Mouse (Mus musculus): ENCODE results near the gene Pigc.
A peak's percentile ranks its signal among the peaks of the same experiment; 100 is the strongest.

The Pigc gene

DNA sequence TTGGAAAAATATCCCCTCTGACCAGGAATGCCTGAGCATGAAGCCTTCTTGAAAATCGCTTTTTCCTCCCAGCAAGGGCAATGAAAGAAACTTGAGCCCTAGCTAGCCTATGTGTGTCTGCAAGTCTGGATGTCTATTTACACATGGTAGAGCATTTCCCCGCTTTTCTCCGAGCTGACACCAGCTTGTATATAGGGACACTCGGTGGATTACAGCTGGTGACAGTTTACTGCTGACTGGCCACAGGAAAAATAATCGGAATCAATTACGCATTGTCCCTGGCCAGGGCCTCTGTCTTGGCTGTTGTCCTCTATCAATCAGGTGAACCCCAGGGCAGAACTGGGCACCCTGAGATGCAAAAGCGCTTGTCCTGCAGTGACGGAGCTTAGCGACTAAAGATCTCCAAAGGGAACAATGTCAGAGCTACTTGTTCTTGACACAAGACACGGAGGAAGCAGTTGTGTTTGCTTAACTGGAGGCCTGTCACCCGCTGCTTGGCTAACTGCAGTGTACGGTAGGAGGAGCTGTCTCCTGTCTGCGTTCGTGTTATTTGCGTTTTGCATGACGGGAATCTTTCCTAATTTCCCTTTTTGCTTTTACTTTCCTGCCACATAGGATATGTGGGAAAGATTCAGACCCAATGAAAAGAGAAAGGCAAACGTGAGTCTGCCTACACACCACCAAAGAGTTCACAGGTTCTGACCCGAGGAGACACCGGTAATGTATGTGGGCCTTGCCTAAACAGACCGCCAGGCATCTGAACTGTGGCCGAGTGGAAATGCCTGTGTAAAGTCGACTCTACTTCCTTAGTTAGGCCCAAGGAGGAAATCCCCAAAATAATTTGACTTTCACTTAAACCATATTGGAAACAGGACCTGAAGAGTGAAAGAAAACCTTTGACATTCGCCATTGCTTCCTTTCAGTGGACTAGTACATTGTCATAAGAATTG, 36.1 kb downstream of the Pigc start:
- DNase-seq (ENCODE audit: inconsistent age in 2 of 2, low spot score in 1 of 2) = peak; percentile 40 to 78

DNA sequence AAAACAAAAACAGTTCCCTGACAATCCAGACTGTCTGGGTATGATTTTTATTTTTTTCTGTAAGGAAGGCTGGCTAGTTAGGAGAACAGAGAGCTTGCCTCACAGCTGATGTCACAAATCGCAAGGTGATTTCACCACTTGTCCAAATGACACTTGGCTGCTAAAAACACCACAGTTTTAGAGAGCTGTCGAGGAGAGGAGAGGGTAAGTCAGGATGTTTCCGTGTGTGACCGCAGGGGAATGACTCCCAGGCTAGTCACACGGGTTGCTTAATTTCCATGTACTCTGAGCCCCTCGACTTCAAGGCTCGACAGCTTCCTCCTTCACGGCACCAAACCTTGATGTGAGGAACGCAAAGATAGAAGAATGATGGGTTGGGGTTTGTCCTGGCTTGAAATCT, 37.1 kb downstream of the Pigc start:
- no peak for DNase-seq (ENCODE audit: inconsistent age in 2 of 2, low spot score in 1 of 2)

GRCm38 (mm10) chr1:162008208-162008607, 39.2 kb downstream of the Pigc start:
- no peak for DNase-seq (ENCODE audit: inconsistent age in 2 of 2, low spot score in 1 of 2)

- no peak for DNase-seq (ENCODE audit: inconsistent age in 2 of 2, low spot score in 1 of 2)
These were observed 39.7 kb downstream of the Pigc start for GRCm38 (mm10) chr1:162008631-162009067.

DNA sequence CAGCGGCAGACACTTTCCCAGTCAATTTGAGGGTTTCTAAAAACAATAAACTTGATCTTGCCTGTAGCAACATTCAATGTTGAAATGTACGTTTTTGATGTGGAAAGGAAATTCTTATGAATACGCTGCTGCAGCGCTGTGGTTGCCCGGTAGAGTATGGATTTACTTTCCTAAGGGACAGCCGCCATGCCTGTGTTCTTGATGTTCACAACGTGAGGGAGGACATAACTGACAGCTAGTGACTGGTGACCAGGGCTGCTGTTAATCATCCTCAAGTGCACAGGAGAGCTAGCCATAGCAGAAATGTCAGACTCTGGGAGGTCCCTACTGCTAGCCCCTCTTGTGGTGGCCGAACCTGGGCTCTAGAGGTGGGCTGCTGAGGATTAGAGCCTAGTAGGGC, 40.1 kb downstream of the Pigc start:
- DNase-seq (ENCODE audit: inconsistent age in 2 of 2, low spot score in 1 of 2) = no peak

DNA sequence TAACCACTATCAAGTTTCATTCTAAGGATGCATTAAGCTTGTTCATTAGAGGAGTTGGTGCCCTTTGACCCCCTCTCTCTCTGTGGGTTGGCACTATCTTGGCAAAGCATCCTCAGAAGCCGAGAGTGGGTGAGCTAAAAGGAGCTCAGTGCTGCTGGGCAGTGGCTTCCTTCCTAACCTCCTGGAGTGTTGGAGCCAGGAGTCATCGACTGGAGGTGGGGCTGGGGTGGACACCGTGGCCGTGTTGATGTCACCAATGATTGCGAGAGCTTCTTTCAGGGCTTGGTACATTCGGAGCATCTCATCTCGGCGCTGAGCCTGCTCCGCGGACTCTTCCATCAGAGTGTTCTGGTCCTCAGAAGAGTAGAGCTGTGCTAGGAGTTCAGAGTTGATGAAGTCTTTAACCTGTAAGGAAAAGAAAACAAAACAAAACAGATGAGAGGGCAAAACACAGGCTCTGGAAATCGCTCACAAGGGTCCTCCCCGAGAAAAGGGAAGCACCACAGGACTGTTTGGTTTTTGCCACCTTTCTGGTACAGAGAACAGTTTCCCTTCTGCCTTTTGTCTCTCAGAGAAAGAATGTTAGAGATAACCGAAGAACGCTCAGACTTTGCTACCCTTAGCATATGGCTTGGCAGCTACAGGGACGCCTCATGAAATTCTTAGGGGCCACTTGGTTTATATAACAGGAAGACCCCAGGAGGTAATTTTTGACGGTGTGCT, 42.7 kb downstream of the Pigc start:
- DNase-seq (ENCODE audit: inconsistent age in 2 of 2, low spot score in 1 of 2) = no peak

- DNase-seq (ENCODE audit: inconsistent age in 2 of 2, low spot score in 1 of 2) = no peak
These were observed 44.6 kb downstream of the Pigc start for GRCm38 (mm10) chr1:162013561-162013960.

DNA sequence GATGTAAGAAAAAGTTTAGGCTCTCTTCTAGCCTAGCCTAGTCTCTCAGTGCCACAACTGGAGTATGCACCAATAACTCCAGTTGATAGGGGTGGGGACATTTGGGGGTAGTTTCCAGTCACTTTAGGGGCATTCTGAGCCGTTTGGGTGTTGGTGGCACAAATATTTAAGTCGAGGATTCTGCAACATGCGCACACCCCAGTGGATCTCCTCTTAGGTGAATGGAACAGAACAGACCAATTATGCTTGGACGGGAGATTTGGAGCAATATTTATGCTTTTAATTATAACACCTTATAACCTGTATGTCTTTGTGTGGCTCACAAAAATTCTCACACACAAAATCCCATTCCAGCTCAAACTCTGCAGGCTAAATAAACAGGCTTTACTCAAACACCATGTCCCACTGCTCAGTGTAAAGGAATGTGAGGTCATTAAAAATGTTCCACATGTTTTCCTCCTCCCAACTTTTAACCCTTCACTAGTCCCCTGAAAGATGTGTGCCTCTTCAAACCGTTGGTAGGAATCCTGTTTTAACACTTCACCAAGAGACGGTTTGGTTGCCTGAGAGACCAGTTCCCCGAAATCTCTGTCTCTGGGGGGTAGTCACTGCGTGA, 46.4 kb downstream of the Pigc start:
- no peak for DNase-seq (ENCODE audit: inconsistent age in 2 of 2, low spot score in 1 of 2)

GRCm38 (mm10) chr1:162016982-162017381, 48.0 kb downstream of the Pigc start:
- DNase-seq (ENCODE audit: inconsistent age in 2 of 2, low spot score in 1 of 2) = no peak

DNA sequence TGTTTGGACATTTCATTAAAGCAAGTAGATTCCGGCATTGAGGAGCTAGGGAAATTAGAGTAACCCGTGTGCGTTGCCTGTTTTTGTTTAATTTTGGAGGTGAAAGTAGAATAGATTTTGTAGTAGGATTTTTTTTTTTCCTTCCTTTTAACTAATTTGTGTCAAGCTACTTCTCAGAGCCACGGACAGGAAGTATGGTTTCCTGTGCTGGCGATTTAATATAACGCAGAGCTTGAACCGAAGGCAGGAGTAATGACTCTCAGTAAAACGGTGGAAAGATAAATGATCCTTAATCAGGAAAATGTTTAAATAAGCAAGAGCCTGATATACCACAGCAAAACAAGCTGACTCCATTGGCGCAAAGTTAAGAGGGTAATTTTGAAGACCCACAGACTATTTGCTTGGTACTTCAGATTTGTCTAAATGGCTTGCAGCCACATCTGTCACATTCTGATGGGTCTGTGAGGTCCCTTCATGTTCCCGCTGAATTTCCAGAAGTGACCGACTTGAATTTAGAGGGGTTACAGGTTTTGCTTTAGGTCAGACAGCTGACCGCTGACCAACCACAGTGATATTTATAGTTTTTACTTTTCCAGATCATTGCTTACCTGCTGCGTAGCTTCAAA, 49.1 kb downstream of the Pigc start:
- DNase-seq (ENCODE audit: inconsistent age in 2 of 2, low spot score in 1 of 2) = no peak

GRCm38 (mm10) chr1:162018601-162018977, 49.6 kb downstream of the Pigc start:
- DNase-seq (ENCODE audit: inconsistent age in 2 of 2, low spot score in 1 of 2) = no peak

GRCm38 (mm10) chr1:162020303-162020731, 51.3 kb downstream of the Pigc start:
- DNase-seq (ENCODE audit: inconsistent age in 2 of 2, low spot score in 1 of 2) = no peak

- DNase-seq (ENCODE audit: inconsistent age in 2 of 2, low spot score in 1 of 2) = no peak
These were observed 51.8 kb downstream of the Pigc start for GRCm38 (mm10) chr1:162020766-162021165.

Data from adrenal gland, adult (tissue).